Mouse (Mus musculus): ENCODE measurements at regions not wholly inside any gene's neighbourhood (a gene's known extent, or its start where the extent isn't known, plus 50 kb on each side); places are given as distances from the start of the nearest gene placed in this dataset.

DNA sequence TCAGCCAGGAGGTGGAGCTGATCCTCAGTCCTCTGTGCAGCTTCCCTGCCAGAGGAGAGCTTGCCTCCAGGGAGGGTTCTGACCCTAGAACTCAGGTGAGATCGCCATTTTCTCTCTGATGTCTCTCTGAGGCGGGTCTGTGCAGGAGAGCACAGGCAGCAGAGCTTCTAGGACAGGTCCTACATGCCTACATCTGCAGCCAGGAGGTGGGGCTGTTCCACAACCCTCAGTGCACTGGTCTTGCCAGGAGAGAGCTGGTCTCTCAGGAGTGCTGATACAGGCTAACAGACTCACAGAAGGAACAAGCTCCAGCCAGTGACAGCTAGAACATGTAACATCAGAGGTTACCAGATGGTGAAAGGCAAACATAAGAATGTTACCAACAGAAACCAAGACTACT is 165.4 kb downstream of the Tmem17 start:
- H3K36me3 ChIP-seq (ENCODE audit: control insufficient read depth, insufficient read depth): no peaks in the 10 kb centered on the region
- H3K4me2 ChIP-seq (ENCODE audit: low read depth): no peak overlapping the region
- H3K4me3 ChIP-seq: no peak overlapping the region
- H3K27me3 ChIP-seq (ENCODE audit: control insufficient read depth, insufficient read depth, insufficient read length): no peaks in the 10 kb centered on the region
- H3K79me2 ChIP-seq (ENCODE audit: control insufficient read depth, insufficient read depth): no peaks in the 10 kb centered on the region
- H3ac ChIP-seq (ENCODE audit: control insufficient read depth, insufficient read length): no peak overlapping the region
- TF ChIP-seq E2F4 (IDR thresholded peaks at IDR 0.05; ENCODE audit: insufficient read depth): no peak

DNA sequence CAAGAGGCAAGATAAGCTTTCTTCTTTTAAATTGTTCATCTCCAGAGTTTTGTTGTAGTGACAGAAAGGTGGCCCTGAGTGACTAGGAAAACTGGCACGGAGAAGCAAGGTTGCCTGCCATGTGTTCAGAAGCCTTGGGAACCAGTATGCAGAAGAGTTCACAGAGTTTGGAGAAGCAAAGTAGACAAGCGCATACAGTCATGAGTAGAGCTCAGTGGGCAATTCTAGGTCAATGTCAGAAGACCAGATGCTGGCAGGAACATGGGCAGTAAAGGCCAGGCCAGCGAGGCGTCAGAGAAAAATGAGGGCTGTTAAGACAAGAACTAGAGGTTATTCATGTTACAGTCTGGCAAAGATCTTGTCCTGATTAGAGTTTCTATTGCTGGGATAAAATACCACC is 172.7 kb downstream of the Tmem17 start:
- Histone ChIP-seq H3K27me3 (ENCODE audit: control insufficient read depth, insufficient read depth, insufficient read length) (no peaks in the 10 kb centered on the region), H3K79me2 (ENCODE audit: control insufficient read depth, insufficient read depth) (no peaks in the 10 kb centered on the region), H3K4me2 (ENCODE audit: low read depth) (no peak overlapping the region), H3K4me3 (no peak overlapping the region), H3K36me3 (ENCODE audit: control insufficient read depth, insufficient read depth) (no peaks in the 10 kb centered on the region), H3ac (ENCODE audit: control insufficient read depth, insufficient read length) (no peak overlapping the region)
- no peak for TF ChIP-seq TCF3 (IDR thresholded peaks at IDR 0.05; ENCODE audit: insufficient read length, low read depth)
- TF ChIP-seq MYOD1 (IDR thresholded peaks at IDR 0.05; ENCODE audit: control insufficient read depth in 1 of 3, insufficient read length in 2 of 3, low read depth in 2 of 3): no peak
- no peak for TF ChIP-seq MAX (IDR thresholded peaks at IDR 0.05; ENCODE audit: low read depth)
- no peak for TF ChIP-seq USF1 (IDR thresholded peaks at IDR 0.05; ENCODE audit: low read depth)
- no peak for TF ChIP-seq E2F4 (IDR thresholded peaks at IDR 0.05; ENCODE audit: insufficient read depth)
- no peak for TF ChIP-seq POLR2A (IDR thresholded peaks at IDR 0.05; ENCODE audit: insufficient read length, low read depth)
- TF ChIP-seq MYOG (IDR thresholded peaks at IDR 0.05; ENCODE audit: control insufficient read depth in 1 of 3, insufficient read depth in 1 of 3, insufficient read length in 2 of 3, low read depth in 2 of 3): no peak
- TF ChIP-seq CEBPB (IDR thresholded peaks at IDR 0.05; ENCODE audit: insufficient read depth, poor library complexity, severe bottlenecking): no peak
- no peak for TF ChIP-seq TCF12 (IDR thresholded peaks at IDR 0.05; ENCODE audit: insufficient read depth, poor library complexity, severe bottlenecking)
- no peak for TF ChIP-seq POLR2AphosphoS2 (IDR thresholded peaks at IDR 0.05; ENCODE audit: insufficient read length, low read depth)
- no peak for TF ChIP-seq REST (IDR thresholded peaks at IDR 0.05; ENCODE audit: insufficient read depth, insufficient read length)
- no peak for TF ChIP-seq SRF (IDR thresholded peaks at IDR 0.05; ENCODE audit: control insufficient read depth, insufficient read length, low read depth)

DNA sequence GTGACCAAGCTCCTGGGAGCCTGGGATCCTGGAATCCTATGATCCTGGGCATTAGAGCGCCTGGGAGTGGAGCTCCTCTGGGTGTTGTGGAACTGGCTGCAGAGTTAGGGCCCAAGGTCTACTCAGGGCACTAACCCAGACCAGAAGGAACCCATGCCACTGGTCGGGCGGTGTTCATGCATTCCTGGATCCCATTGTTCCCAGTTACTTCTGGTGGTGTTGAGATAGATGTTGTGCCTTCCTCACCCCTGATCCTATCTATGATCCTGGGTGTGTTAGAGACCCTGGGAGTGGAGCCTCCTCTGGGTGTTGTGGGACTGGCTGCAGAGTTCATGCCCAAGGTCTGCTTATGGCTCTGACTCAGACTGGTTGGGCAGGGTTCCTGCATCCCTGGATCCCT is 169.9 kb downstream of the B3gnt2 start:
- Histone ChIP-seq H3ac (ENCODE audit: control insufficient read depth, insufficient read length) (no peak overlapping the region), H3K4me2 (ENCODE audit: low read depth) (no peak overlapping the region), H3K79me2 (ENCODE audit: control insufficient read depth, insufficient read depth) (no peaks in the 10 kb centered on the region), H3K4me3 (no peak overlapping the region), H3K27me3 (ENCODE audit: control insufficient read depth, insufficient read depth, insufficient read length) (no peaks in the 10 kb centered on the region), H3K36me3 (ENCODE audit: control insufficient read depth, insufficient read depth) (no peaks in the 10 kb centered on the region)
- TF ChIP-seq POLR2AphosphoS2 (IDR thresholded peaks at IDR 0.05; ENCODE audit: insufficient read length, low read depth) (no peak), MYOG (IDR thresholded peaks at IDR 0.05; ENCODE audit: control insufficient read depth in 1 of 3, insufficient read depth in 1 of 3, insufficient read length in 2 of 3, low read depth in 2 of 3) (no peak), POLR2A (IDR thresholded peaks at IDR 0.05; ENCODE audit: insufficient read length, low read depth) (no peak), MYOD1 (IDR thresholded peaks at IDR 0.05; ENCODE audit: control insufficient read depth in 1 of 3, insufficient read length in 2 of 3, low read depth in 2 of 3) (no peak), CEBPB (IDR thresholded peaks at IDR 0.05; ENCODE audit: insufficient read depth, poor library complexity, severe bottlenecking) (no peak), USF1 (IDR thresholded peaks at IDR 0.05; ENCODE audit: low read depth) (no peak), TCF12 (IDR thresholded peaks at IDR 0.05; ENCODE audit: insufficient read depth, poor library complexity, severe bottlenecking) (no peak), SRF (IDR thresholded peaks at IDR 0.05; ENCODE audit: control insufficient read depth, insufficient read length, low read depth) (no peak), REST (IDR thresholded peaks at IDR 0.05; ENCODE audit: insufficient read depth, insufficient read length) (no peak), MAX (IDR thresholded peaks at IDR 0.05; ENCODE audit: low read depth) (no peak), TCF3 (IDR thresholded peaks at IDR 0.05; ENCODE audit: insufficient read length, low read depth) (no peak), E2F4 (IDR thresholded peaks at IDR 0.05; ENCODE audit: insufficient read depth) (no peak)

DNA sequence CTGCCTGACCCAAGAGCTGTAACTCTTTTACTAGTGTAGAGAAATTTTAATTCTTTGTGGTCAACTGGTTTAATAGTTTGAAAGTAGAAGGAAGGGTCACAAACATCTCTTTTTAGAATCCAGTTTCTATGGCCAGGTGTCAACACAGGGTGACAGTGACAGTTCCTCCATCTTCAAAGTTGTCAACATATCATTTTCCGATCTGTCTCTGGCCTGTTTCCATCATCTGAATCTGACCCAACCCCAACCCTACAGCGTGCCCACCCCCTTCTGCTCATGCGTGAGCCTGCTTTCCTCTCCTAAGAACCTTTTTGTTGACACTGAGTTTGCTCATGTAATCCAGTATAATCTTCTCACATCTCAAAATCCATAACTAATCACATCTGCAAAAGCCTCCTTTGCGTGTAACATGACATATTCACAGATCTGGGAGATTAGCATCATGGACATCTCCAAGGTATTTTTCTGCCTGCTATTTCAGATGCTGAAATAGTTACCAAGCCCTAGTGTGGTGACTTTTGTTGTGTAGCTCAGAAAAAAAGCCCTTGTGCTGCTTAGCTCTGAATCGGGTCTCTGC is 168.4 kb downstream of the B3gnt2 start:
- H3K27me3 ChIP-seq (ENCODE audit: control insufficient read depth, insufficient read depth, insufficient read length): no peaks in the 10 kb centered on the region
- no peaks in the 10 kb centered on the region for H3K79me2 ChIP-seq (ENCODE audit: control insufficient read depth, insufficient read depth)
- no peaks in the 10 kb centered on the region for H3K36me3 ChIP-seq (ENCODE audit: control insufficient read depth, insufficient read depth)
- TF ChIP-seq REST (IDR thresholded peaks at IDR 0.05; ENCODE audit: insufficient read depth, insufficient read length) (no peak), E2F4 (IDR thresholded peaks at IDR 0.05; ENCODE audit: insufficient read depth) (no peak), MYOG (IDR thresholded peaks at IDR 0.05; ENCODE audit: control insufficient read depth in 1 of 3, insufficient read depth in 1 of 3, insufficient read length in 2 of 3, low read depth in 2 of 3) (no peak), USF1 (IDR thresholded peaks at IDR 0.05; ENCODE audit: low read depth) (no peak), CEBPB (IDR thresholded peaks at IDR 0.05; ENCODE audit: insufficient read depth, poor library complexity, severe bottlenecking) (no peak), TCF12 (IDR thresholded peaks at IDR 0.05; ENCODE audit: insufficient read depth, poor library complexity, severe bottlenecking) (no peak), MAX (IDR thresholded peaks at IDR 0.05; ENCODE audit: low read depth) (no peak), MYOD1 (IDR thresholded peaks at IDR 0.05; ENCODE audit: control insufficient read depth in 1 of 3, insufficient read length in 2 of 3, low read depth in 2 of 3) (no peak), POLR2AphosphoS2 (IDR thresholded peaks at IDR 0.05; ENCODE audit: insufficient read length, low read depth) (no peak)
- no peak overlapping the region for H3ac ChIP-seq (ENCODE audit: control insufficient read depth, insufficient read length)
- no peak overlapping the region for H3K4me3 ChIP-seq
- H3K4me2 ChIP-seq (ENCODE audit: low read depth): peak overlapping the region; percentile 45

DNA sequence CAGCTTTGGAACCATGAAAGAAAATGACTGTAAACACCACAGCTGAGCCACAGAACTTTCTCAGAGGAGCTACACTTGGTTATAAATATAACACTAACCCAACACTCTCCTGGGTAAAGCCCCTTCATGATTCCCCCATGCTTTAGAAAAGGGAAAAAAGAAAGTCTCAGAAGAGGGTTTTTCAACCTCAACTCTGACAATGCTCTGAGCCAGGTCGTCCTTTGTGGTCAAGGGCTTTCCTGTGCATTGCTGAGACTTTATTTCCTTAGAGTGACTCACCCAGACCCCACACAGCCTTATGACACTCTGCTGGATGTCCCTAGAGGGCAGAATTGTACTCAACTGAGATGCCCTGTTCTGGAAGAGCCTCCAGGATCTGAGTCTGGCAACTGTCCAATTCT is 167.8 kb downstream of the B3gnt2 start:
- Histone ChIP-seq H3K79me2 (ENCODE audit: control insufficient read depth, insufficient read depth) (no peaks in the 10 kb centered on the region), H3K4me2 (ENCODE audit: low read depth) (peak overlapping the region; percentile 45), H3ac (ENCODE audit: control insufficient read depth, insufficient read length) (no peak overlapping the region), H3K36me3 (ENCODE audit: control insufficient read depth, insufficient read depth) (no peaks in the 10 kb centered on the region), H3K4me3 (no peak overlapping the region), H3K27me3 (ENCODE audit: control insufficient read depth, insufficient read depth, insufficient read length) (no peaks in the 10 kb centered on the region)
- no peak for TF ChIP-seq POLR2AphosphoS2 (IDR thresholded peaks at IDR 0.05; ENCODE audit: insufficient read length, low read depth)
- TF ChIP-seq CEBPB (IDR thresholded peaks at IDR 0.05; ENCODE audit: insufficient read depth, poor library complexity, severe bottlenecking): 0 out of 2 replicates have a peak, but pooled peaks have one; percentile 4
